Mouse (Mus musculus) erythroblast, embryonic 14.5 days (primary cell): Measurements from ENCODE around the gene Calhm1.

ENCODE experiments used
- GATA1 ChIP-seq: IDR thresholded peaks from 2 replicates; pipeline ENCODE4 v1.6.1; 2012; ENCODE audit warnings: low read length, inconsistent platforms, mixed read lengths
- TAL1 ChIP-seq: IDR thresholded peaks from 3 replicates; pipeline ENCODE4 v1.6.1; 2012; ENCODE audit warnings: low read length, inconsistent platforms, mixed read lengths

DNA sequence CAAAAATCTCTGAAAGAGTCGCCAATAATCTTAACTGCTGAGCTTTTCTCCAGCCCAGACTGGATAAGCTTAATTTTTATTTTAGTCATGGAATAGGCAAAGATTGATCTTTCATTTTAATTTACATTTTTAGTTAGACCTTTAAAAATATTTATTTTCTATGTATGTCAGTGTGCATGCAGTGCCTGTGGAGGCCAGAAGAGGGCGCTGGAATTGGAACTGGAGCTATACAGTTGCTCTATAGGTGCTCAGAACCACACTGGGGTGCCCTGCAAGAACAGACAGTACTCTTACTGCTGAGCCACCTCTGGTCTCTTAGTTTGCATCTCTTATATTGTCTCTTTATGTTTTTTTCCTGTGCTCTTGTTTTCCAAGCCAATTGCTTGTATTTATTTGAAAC lies 21.3 kb downstream of the Calhm1 start:
- TF ChIP-seq GATA1: no peak
- TF ChIP-seq TAL1: no peak
